Mouse (Mus musculus) heart, postnatal 0 days (tissue): Measurements from ENCODE around the gene Tmem132b. TPM values are rescaled to one million over a fixed set of nuclear protein-coding genes. Genes with fewer than 3 reads are reported as not detected.

ENCODE experiments used
- ATAC-seq: fragments of 200-750 bp; cut with Nextera tagmentation; 2 replicates; pipeline ENCODE4 v1.8.0; 2017; ENCODE audit warnings: low read depth, moderate number of reproducible peaks, moderate library complexity; ENCODE audit not compliant: insufficient read depth
- DNase-seq: peaks from one replicate; pipeline ENCODE4 v3.0.0-alpha.2; 2016; ENCODE audit warnings: low spot score
- H3K27ac ChIP-seq: fragments of 300-500 bp; sonication (generic); 2 replicates; pipeline ENCODE4 v1.5.1; 2014; ENCODE audit warnings: low read depth, mild to moderate bottlenecking
- H3K27me3 ChIP-seq: fragments of 300-500 bp; sonication (generic); 2 replicates; pipeline ENCODE4 v1.6.1; 2014; ENCODE audit warnings: low read length, mixed read lengths; ENCODE audit not compliant: control insufficient read depth, insufficient read depth
- H3K36me3 ChIP-seq: fragments of 300-500 bp; sonication (generic); replicated peaks from 2 replicates; pipeline ENCODE4 v1.6.1; 2014; ENCODE audit warnings: low read length, mixed read lengths; ENCODE audit not compliant: control insufficient read depth, insufficient read depth
- H3K4me1 ChIP-seq: fragments of 300-500 bp; sonication (generic); 2 replicates; pipeline ENCODE4 v1.6.1; 2014; ENCODE audit warnings: antibody characterized with exemption; ENCODE audit not compliant: control insufficient read depth, insufficient read depth
- H3K4me2 ChIP-seq: fragments of 300-500 bp; sonication (generic); 2 replicates; pipeline ENCODE4 v1.6.1; 2014; ENCODE audit warnings: low read depth, mild to moderate bottlenecking, low read length, moderate library complexity
- H3K4me3 ChIP-seq: fragments of 300-500 bp; sonication (generic); 2 replicates; pipeline ENCODE4 v1.5.1; 2014; ENCODE audit warnings: low read depth, low read length
- H3K9ac ChIP-seq: fragments of 300-500 bp; sonication (generic); replicated peaks from 2 replicates; pipeline ENCODE4 v1.6.1; 2014; ENCODE audit warnings: low read depth, low read length, mixed read lengths
- H3K9me3 ChIP-seq: fragments of 300-500 bp; sonication (generic); replicated peaks from 2 replicates; pipeline ENCODE4 v1.6.1; 2016; ENCODE audit warnings: low read length; ENCODE audit not compliant: control insufficient read depth
- CTCF ChIP-seq: IDR thresholded peaks from 2 replicates; pipeline ENCODE4 v1.5.1; 2016; ENCODE audit warnings: antibody characterized with exemption, control low read depth, low read depth
- EP300 ChIP-seq: IDR thresholded peaks from 2 replicates; pipeline ENCODE4 v1.6.1; 2016; ENCODE audit warnings: antibody characterized with exemption, low read depth
- WGBS: fragments of 180-500 bp; shearing (Covaris S2); extraction: QIAGEN DNeasy Blood & Tissue Kit; methylation state at CpG from one replicate; pipeline ENCODE4 v1.1.7; 2014; 5-methylcytosine and 5-hydroxymethylcytosine counted together
- polyA plus RNA-seq: library from polyadenylated mRNA; unstranded; fragments of >200 nt; fragmentation: Nextera tagmentation; extraction: Ambion mirVana; gene quantifications from 2 replicates; pipeline ENCODE4 v1.2.1, GENCODE M21; 2015
- total RNA-seq: library from RNA; depleted of rRNA; stranded (reverse); fragments of >200 nt; gene quantifications from 2 replicates; pipeline ENCODE4 v1.2.3, GENCODE M21; 2014; ENCODE audit warnings: low replicate concordance

The Tmem132b gene
- total and polyA plus RNA-seq, 2 experiments from 2014 or later = 0.04 TPM; not detected in 1

DNA sequence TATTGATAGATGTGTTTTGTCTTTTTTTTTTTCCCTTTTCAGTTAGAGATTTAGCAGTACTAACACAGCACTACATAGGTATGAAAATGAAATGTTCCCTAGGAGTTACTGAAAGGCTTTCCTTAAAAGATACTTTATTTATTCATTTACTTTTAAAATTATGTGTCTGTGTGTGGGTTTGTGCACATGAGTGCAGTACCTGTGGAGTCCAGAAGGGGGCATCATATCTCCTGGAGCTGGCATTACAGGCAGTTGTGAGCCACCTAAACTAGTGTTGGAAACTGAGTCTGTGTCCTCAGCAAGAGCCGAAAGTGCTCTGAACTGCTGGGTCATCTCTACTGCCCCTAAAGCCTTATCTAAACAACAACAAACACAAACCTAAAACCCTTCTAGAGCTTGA lies 261.1 kb downstream of the Tmem132b start:
- 79% methylated on average over 1 of the region's 1 CpGs for WGBS
- TF ChIP-seq EP300 = no peak
- TF ChIP-seq CTCF = no peak
- no peaks in the 10 kb centered on the region for H3K36me3 ChIP-seq
- no peaks in the 10 kb centered on the region for H3K4me1 ChIP-seq
- H3K4me2 ChIP-seq = no peak overlapping the region
- no peaks in the 10 kb centered on the region for H3K27me3 ChIP-seq
- H3K9me3 ChIP-seq = peaks cover 25% of the 10 kb centered on the region
- H3K27ac ChIP-seq = no peak overlapping the region
- no peak overlapping the region for H3K4me3 ChIP-seq
- ATAC-seq = no peak
- no peak overlapping the region for H3K9ac ChIP-seq
- no peak for DNase-seq

DNA sequence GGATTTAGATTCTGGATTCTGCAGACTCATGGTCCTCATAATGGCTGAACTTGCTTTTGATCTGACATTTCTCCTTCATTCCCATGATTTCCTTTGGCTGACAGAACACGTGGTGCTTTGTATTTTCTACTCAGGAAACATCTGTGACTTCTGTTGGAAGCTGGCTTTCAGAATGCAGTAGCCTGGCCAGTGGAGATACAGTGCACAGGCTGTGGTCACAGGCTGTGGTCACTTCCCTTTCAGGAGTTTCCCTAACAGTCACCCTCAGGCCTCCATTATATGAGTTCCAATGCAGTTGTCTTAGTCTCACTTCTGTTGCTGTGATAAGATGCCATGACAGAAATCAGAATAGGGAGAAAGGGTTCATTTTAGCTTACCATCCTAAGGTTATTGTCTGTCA lies 262.7 kb downstream of the Tmem132b start:
- H3K9ac ChIP-seq = no peak overlapping the region
- no peak overlapping the region for H3K27ac ChIP-seq
- H3K9me3 ChIP-seq = peaks cover 16% of the 10 kb centered on the region
- WGBS = 25% methylated on average over 1 of the region's 1 CpGs
- ATAC-seq = no peak
- no peaks in the 10 kb centered on the region for H3K27me3 ChIP-seq
- TF ChIP-seq CTCF (no peak), EP300 (no peak)
- no peak overlapping the region for H3K4me2 ChIP-seq
- no peak for DNase-seq
- no peak overlapping the region for H3K4me3 ChIP-seq
- H3K4me1 ChIP-seq = no peaks in the 10 kb centered on the region
- H3K36me3 ChIP-seq = no peaks in the 10 kb centered on the region

DNA sequence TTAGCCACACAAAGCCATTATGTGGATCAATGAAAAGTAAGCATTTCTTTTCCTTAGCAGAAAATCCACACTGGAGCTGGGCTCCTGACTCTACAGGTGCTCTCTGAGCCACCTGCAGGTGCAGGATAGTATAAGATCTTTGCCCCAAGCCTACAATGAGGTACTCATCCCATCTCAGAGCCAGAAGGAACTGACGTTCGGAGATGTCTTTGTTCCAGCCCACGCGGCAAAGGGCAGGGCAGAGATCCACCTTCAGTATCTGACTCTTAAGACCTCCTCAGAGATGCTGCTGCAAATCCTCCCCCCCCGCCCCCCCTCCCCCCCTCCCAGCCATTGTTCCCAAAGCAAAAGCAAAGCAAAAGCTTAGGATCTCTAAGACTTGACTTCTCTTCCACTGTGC lies 268.0 kb downstream of the Tmem132b start:
- TF ChIP-seq CTCF (no peak), EP300 (no peak)
- Histone ChIP-seq H3K27ac (no peak overlapping the region), H3K4me2 (no peak overlapping the region), H3K9me3 (peaks cover 12% of the 10 kb centered on the region; the same call in 1 of the 2 replicates), H3K4me1 (no peaks in the 10 kb centered on the region), H3K4me3 (no peak overlapping the region), H3K36me3 (no peaks in the 10 kb centered on the region), H3K27me3 (no peaks in the 10 kb centered on the region), H3K9ac (no peak overlapping the region)
- ATAC-seq (no peak), DNase-seq (no peak)
- 54% methylated on average over 4 of the region's 5 CpGs for WGBS

DNA sequence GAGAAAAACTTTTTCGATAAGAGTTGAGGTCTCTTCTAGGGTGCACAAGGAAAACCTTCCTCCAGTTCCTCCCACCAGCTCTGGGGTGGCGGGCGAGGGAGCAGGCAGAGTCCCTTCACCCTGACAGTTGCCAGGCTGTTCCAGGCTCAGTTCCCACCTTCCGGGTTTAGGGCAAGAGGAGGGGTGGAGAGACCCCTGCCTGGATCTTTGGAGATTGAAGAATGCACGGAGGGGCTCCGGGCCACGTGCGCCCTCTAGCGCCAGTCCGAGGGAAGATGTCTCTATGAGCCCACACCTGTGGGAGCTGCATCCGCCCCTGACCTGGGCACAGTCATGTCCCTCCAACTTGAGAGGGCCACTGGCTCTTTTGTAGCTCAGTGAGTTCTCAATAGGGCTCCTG lies 268.5 kb downstream of the Tmem132b start:
- TF ChIP-seq CTCF = no peak
- H3K36me3 ChIP-seq = no peaks in the 10 kb centered on the region
- no peak overlapping the region for H3K4me2 ChIP-seq
- H3K27me3 ChIP-seq = no peaks in the 10 kb centered on the region
- no peak overlapping the region for H3K27ac ChIP-seq
- 13% methylated on average over 11 of the region's 11 CpGs for WGBS
- H3K4me3 ChIP-seq = no peak overlapping the region
- no peaks in the 10 kb centered on the region for H3K4me1 ChIP-seq
- peaks cover 12% of the 10 kb centered on the region; the same call in 1 of the 2 replicates for H3K9me3 ChIP-seq
- ATAC-seq (no peak), DNase-seq (no peak)
- H3K9ac ChIP-seq = no peak overlapping the region

DNA sequence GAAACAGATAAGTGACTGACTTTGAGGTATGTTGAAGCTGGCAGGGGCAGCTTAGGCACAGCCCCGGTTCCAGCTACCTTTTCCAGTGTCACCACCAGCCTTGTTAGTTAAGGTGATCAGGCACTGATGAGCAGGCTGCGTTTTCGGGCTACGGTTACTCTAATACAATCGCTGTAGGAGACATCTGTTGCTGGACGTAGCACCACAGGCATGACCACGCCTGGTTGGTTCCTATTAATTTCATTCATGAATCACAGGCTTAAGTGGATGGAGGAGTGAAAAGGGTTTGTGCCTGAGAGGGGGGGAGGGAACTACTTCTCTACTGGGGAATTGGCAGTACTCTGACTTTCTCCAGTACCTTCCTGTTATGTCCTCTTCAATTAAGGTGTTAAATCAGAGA lies 271.2 kb downstream of the Tmem132b start:
- Histone ChIP-seq H3K36me3 (no peaks in the 10 kb centered on the region), H3K27ac (no peak overlapping the region), H3K4me1 (no peaks in the 10 kb centered on the region), H3K9ac (no peak overlapping the region), H3K27me3 (no peaks in the 10 kb centered on the region), H3K9me3 (0 out of 2 replicates have a peak, but pooled peaks cover 8% of the 10 kb centered on the region), H3K4me3 (no peak overlapping the region), H3K4me2 (no peak overlapping the region)
- no peak for ATAC-seq
- WGBS = 77% methylated on average over 7 of the region's 7 CpGs
- DNase-seq = no peak
- no peak for TF ChIP-seq CTCF
- TF ChIP-seq EP300 = no peak

DNA sequence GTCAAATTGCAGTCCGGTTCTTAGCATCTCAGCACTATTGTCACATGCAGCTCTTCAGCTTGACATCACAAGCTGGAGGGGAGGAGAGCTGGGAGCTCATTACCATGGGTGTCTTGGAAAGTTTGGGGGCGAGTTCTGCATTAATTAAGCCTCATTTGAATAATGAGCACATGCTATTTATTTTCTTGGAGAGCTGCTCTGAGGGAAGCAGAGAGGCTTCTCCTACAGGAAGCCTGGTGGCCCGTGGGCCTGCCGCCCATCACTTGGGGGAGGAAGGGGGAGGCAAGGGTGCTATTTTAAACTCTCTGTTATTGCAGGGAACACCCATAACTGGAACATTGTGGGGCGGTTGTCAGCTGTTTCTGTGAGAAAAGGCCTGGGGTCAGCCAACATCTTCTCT lies 273.8 kb downstream of the Tmem132b start:
- H3K9me3 ChIP-seq = peaks cover 3% of the 10 kb centered on the region; the same call in 1 of the 2 replicates
- H3K27me3 ChIP-seq = no peaks in the 10 kb centered on the region
- TF ChIP-seq EP300 (no peak), CTCF (no peak)
- no peak overlapping the region for H3K4me3 ChIP-seq
- 45% methylated on average over 5 of the region's 5 CpGs for WGBS
- no peak overlapping the region for H3K9ac ChIP-seq
- H3K4me2 ChIP-seq = no peak overlapping the region
- ATAC-seq (no peak), DNase-seq (no peak)
- no peaks in the 10 kb centered on the region for H3K4me1 ChIP-seq
- H3K27ac ChIP-seq = no peak overlapping the region
- no peaks in the 10 kb centered on the region for H3K36me3 ChIP-seq
